Mouse (Mus musculus) C2C12 (cell line): ENCODE results near the gene Wnk1. TPM values are rescaled to one million over a fixed set of nuclear protein-coding genes. Genes with fewer than 3 reads are reported as not detected.
"Not testable (repeated sequence)": the region's sequence is repeated elsewhere in the genome, so short reads cannot be mapped to it uniquely, and the experiment has no call there.

ENCODE experiments used
- H3K27me3 ChIP-seq: one replicate; pipeline ENCODE4 v1.6.1; 2011; ENCODE audit not compliant: control insufficient read depth, insufficient read depth, insufficient read length
- H3K36me3 ChIP-seq: one replicate; pipeline ENCODE4 v1.6.1; 2011; ENCODE audit not compliant: control insufficient read depth, insufficient read depth
- H3K4me3 ChIP-seq: one replicate; pipeline ENCODE4 v1.5.1; 2011; ENCODE audit warnings: mild to moderate bottlenecking, control low read depth; ENCODE audit not compliant: poor library complexity, insufficient read depth, severe bottlenecking
- H3K79me2 ChIP-seq: one replicate; pipeline ENCODE4 v1.6.1; 2011; ENCODE audit not compliant: control insufficient read depth, insufficient read depth
- H3K79me3 ChIP-seq: one replicate; pipeline ENCODE4 v1.6.1; 2011; ENCODE audit warnings: low read depth, control low read depth
- H3ac ChIP-seq: one replicate; pipeline ENCODE3; 2011; ENCODE audit warnings: low read depth; ENCODE audit not compliant: control insufficient read depth, insufficient read length
- CEBPB ChIP-seq: IDR thresholded peaks from one replicate; pipeline ENCODE4 v1.6.1; 2011; ENCODE audit warnings: low read depth, mild to moderate bottlenecking, control low read depth, moderate library complexity
- CTCF ChIP-seq: IDR thresholded peaks from one replicate; pipeline ENCODE4 v1.5.1; 2011; ENCODE audit not compliant: control insufficient read depth, insufficient read depth, insufficient read length
- FOSL1 ChIP-seq: IDR thresholded peaks from one replicate; pipeline ENCODE4 v1.8.0; 2011; ENCODE audit warnings: mild to moderate bottlenecking, low read length; ENCODE audit not compliant: poor library complexity, insufficient read depth, severe bottlenecking
- MAX ChIP-seq: IDR thresholded peaks from one replicate; pipeline ENCODE4 v1.6.1; 2011; ENCODE audit warnings: mild to moderate bottlenecking, control low read depth
- MYOD1 ChIP-seq: IDR thresholded peaks from one replicate; pipeline ENCODE4 v1.6.1; 2011; ENCODE audit warnings: low read depth; ENCODE audit not compliant: control insufficient read depth, insufficient read length
- MYOG ChIP-seq: IDR thresholded peaks from one replicate; pipeline ENCODE4 v1.6.1; 2011; ENCODE audit not compliant: control insufficient read depth, insufficient read length; ENCODE audit errors: extremely low read depth
- USF1 ChIP-seq: IDR thresholded peaks from one replicate; pipeline ENCODE4 v1.6.1; 2011; ENCODE audit warnings: low read depth, mild to moderate bottlenecking, control low read depth, moderate library complexity
- long read RNA-seq, 2 experiments: library from polyadenylated mRNA; unstranded; transcript quantifications; one replicate each; pipeline ENCODE4 v2.0.0; 2019 to 2020
- polyA plus RNA-seq: library from polyadenylated mRNA; unstranded; fragments of >200 nt; fragmentation: generic; extraction: Trizol; gene quantifications from one replicate; pipeline ENCODE4 v1.2.1, GENCODE M21; 2012; ENCODE audit warnings: missing spikeins

The Wnk1 gene
- 63.8 TPM for polyA plus RNA-seq
- long read RNA-seq, experiment 1, partial matches to known transcripts = 10 of 18 reads
- long read RNA-seq, experiment 1, other reads (novel, unspliced or antisense) = 6 of 18 reads
- long read RNA-seq, experiment 2, partial matches to known transcripts = 38 of 46 reads
- long read RNA-seq, experiment 2, other reads (novel, unspliced or antisense) = 8 of 46 reads

DNA sequence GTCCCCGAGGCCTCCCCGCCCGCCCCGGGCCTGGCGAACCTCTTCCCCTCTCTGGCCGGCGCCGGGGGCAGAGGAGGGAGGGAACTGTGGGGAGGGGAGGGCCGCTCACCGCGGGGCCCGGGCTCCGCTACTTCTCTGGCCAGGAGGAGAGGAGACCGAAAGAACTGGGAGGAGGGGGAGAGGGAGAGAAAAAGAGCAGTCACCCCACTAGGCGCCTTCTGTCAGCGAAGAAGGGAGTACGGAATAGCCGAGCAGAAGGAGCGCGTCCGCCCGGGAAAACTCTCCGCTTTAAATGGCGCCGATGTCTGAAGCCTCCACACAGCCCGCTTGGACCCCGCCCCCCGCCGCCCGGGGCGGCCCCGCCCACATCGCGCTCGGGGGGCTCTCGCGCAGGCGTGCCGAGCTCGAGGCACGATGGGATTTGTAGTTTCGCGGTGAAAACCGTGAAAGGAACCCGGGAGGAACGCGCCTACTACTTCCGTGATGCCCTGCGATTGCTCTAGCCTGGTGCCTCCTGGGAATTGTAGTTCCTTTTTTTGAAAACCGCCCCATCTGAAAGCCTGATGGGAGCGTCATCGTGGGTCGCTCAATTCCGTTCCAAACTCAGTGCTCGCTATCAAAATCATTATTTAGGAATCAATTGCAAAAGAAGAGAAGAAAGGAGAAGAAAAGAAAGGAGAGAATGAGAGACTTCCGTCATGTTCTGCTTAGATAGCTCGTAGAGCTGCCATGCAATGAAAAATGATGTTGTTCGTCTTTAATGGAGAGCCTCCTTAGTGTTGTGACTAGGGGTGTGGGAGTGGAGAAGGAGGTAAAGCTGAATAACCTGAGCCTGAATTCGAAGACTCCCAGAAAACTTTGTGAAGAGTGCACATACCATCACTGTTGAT lies at the start of gene Wnk1:
TSS of gene Wnk1 (minus strand) at position 307 of the 890 bp plus-strand sequence.
- Histone ChIP-seq H3ac (peak within 1 kb of the TSS; percentile 99), H3K79me2 (peaks cover 48% of the 10 kb centered on the region), H3K79me3 (peaks cover 39% of the 10 kb centered on the region), H3K36me3 (peaks cover 31% of the 10 kb centered on the region), H3K27me3 (no peaks in the 10 kb centered on the region), H3K4me3 (peak within 1 kb of the TSS; percentile 81)
- no peak for TF ChIP-seq MYOG
- peak; percentile 26 for TF ChIP-seq MAX

DNA sequence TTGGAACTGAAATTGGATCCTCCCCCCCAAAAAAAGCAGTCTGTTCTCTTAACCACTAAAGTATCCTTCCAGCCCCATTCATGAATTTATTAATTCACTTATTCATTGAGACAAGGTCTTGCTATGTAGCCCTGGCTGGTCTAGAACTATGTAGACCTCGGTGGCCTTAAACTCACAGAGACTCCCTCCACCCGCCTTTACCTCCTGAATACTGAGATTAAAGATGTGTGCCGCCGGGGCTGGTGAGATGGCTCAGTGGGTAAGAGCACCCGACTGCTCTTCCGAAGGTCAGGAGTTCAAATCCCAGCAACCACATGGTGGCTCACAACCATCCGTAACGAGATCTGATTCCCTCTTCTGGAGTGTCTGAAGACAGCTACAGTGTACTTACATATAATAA lies 48.6 kb upstream of the Wnk1 start:
- not testable (repeated sequence) for H3K4me3 ChIP-seq, H3K79me3 ChIP-seq

DNA sequence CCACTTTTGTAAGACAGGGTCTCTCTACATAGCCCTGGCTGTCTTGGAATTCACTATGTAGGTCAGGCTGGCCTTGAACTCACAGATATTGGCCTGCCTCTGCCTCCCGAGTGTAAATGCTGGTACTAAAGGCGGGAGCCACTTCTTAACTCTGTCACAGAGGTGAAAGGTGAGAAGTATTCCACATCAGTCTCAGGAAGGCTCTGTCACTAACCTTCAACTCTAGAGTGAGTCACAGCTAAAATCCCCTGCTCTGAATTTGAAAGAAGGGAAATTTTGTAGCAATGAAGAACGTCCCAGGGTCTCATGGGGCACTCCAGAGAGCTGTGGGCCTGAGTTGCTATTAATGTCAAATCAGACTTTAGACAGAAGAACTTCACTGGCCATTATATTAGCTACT lies 47.4 kb upstream of the Wnk1 start:
- Histone ChIP-seq H3K36me3 (no peaks in the 10 kb centered on the region), H3K27me3 (no peaks in the 10 kb centered on the region), H3K79me2 (no peaks in the 10 kb centered on the region), H3K4me3 (no peak overlapping the region), H3ac (no peak overlapping the region), H3K79me3 (no peaks in the 10 kb centered on the region)
- no peak for TF ChIP-seq MAX
- TF ChIP-seq CEBPB = no peak
- no peak for TF ChIP-seq CTCF
- no peak for TF ChIP-seq FOSL1
- TF ChIP-seq USF1 = no peak
- no peak for TF ChIP-seq MYOD1
- TF ChIP-seq MYOG = no peak

More for the DNA sequence above, 48.6 kb upstream of the Wnk1 start:
- not testable (repeated sequence) for H3ac ChIP-seq, H3K27me3 ChIP-seq, H3K79me2 ChIP-seq, H3K36me3 ChIP-seq

DNA sequence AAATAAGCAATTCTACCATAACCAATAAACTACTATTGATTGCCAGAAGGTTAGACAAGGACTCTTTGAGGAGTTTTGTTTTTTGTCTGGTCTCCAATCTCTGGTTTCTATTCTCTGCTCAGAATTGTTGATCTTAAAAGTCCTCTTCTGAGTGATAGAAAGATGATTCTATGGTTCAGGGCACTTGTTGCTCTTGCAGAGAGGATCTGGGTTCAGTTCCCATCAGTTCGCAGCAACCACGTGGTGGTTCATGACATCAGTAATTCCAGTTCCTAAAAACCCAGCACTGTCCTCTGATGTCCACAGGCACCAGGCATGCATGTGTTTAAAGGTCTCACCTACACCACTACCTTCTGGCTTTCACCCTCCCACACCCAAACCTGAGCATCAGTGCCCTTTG lies 46.5 kb upstream of the Wnk1 start:
- Histone ChIP-seq H3K4me3 (no peak overlapping the region), H3K79me2 (no peaks in the 10 kb centered on the region), H3K79me3 (no peaks in the 10 kb centered on the region), H3K27me3 (no peaks in the 10 kb centered on the region), H3K36me3 (no peaks in the 10 kb centered on the region), H3ac (no peak overlapping the region)
- TF ChIP-seq MYOG = no peak
- TF ChIP-seq CTCF = no peak
- no peak for TF ChIP-seq MAX
- TF ChIP-seq CEBPB = no peak
- TF ChIP-seq USF1 = no peak
- TF ChIP-seq FOSL1 = no peak
- TF ChIP-seq MYOD1 = no peak

DNA sequence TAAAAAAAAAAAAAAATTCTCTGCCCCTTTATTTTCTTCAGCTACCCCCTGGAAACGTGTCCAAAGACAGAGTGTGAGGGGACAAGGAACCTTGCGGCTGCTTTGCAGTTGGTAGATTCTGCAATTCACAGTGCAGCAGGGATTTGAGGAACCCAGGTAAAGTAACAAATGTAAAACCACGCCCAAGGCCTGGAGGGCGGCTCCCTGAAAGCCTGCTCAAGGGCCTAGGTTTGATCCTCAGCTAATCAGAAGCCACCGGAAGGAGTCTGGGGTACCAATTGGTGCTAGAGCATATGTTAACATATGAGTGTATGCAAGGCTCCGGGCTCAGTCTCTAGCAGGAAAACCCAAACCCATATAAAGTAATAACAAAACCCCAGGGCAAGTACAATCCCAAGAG lies 45.0 kb upstream of the Wnk1 start:
- no peaks in the 10 kb centered on the region for H3K27me3 ChIP-seq
- H3K4me3 ChIP-seq = no peak overlapping the region
- H3K79me2 ChIP-seq = no peaks in the 10 kb centered on the region
- TF ChIP-seq MYOG (no peak), CEBPB (no peak), MYOD1 (no peak), USF1 (no peak), CTCF (no peak), FOSL1 (no peak), MAX (no peak)
- H3K36me3 ChIP-seq = no peaks in the 10 kb centered on the region
- H3ac ChIP-seq = no peak overlapping the region
- no peaks in the 10 kb centered on the region for H3K79me3 ChIP-seq

DNA sequence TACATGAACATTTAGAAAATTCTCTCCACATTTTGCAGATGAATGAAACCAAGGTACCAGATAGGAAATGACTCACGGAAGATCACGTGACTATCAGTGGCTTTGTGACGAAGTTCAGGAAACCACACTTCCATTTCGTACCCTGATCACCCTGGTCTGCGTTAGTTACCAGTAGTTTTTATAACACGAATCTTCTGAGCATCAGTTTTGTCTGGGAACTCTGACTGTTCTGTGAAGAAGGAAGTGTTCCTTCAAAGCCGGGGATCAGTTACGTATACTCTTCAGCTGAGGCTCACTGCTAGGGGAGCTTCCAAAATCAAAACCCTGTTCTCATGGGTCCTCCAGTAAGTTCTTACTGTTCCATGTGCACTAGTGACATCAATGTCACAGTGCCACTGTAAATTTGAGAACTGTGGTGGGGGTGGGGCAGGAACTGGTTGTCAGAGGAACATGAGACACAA lies 44.5 kb upstream of the Wnk1 start:
- H3K27me3 ChIP-seq = no peaks in the 10 kb centered on the region
- H3K36me3 ChIP-seq = no peaks in the 10 kb centered on the region
- TF ChIP-seq USF1 = peak; percentile 96
- no peak for TF ChIP-seq FOSL1
- no peak for TF ChIP-seq CEBPB
- TF ChIP-seq MYOG = no peak
- H3K4me3 ChIP-seq = no peak overlapping the region
- H3K79me2 ChIP-seq = no peaks in the 10 kb centered on the region
- H3K79me3 ChIP-seq = no peaks in the 10 kb centered on the region
- no peak overlapping the region for H3ac ChIP-seq
